ENCODE assay signal across 26 mouse cellular contexts in the genomic region with DNA sequence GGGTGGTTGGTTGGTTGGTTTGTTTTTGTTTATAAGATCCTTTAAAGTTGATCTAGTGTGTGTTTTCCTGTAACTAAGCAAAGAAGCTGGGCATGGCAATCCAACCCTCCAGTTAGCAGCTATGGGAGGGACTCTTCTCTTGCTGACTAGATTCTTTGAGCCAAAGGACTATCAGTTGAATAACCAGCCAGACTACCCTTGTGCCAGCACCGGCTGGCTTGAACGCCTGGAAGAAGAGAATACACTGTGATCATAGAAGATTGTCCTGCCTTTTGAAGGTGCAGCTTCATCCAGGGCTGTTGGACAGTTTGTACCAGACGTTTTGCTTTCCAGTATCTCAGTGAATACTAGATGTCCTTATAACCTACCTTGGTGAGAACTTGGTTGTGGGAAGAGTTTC.
"Had no signal": no experiment of that assay in that cellular context is flagged by ENCODE, and none has a peak within 500 bp of the region (broad histone marks: within the 10 kb centered on the region; RNA-seq: fewer than 3 reads in every experiment).

No protein-coding gene starts in this region.

- H3K27ac ChIP-seq: gastrocnemius, adult 2 months; heart, embryonic 10.5 days; hindbrain, embryonic 10.5 days; hindbrain, embryonic 12.5 days; hindbrain, embryonic 14.5 days; limb, embryonic 10.5 days; limb, embryonic 12.5 days; liver, embryonic 13.5 days; liver, embryonic 15.5 days had no signal

- DNase-seq: gastrocnemius, adult 2 months; gastrocnemius, postnatal 10 days; gastrocnemius, postnatal 25 days; heart, adult 18-20 months; heart, postnatal 10 days; heart, postnatal 4 days; kidney, adult 18-20 months; kidney, adult 8-10 months; kidney, postnatal 10 days; kidney, postnatal 25 days; kidney, postnatal 4 days; layer of hippocampus, adult 9-11 months; liver; liver, embryonic 13.5 days had no signal

- H3K9ac ChIP-seq: heart, embryonic 12.5 days; hindbrain, embryonic 12.5 days; hindbrain, embryonic 14.5 days; limb, embryonic 12.5 days; liver, embryonic 13.5 days; liver, embryonic 15.5 days had no signal

- H3K36me3 ChIP-seq: heart, embryonic 10.5 days; heart, embryonic 12.5 days; hindbrain, embryonic 10.5 days; hindbrain, embryonic 12.5 days; limb, embryonic 10.5 days; limb, embryonic 12.5 days; liver, embryonic 13.5 days; liver, embryonic 15.5 days had no signal

- H3K4me2 ChIP-seq: heart, embryonic 12.5 days; hindbrain, embryonic 12.5 days; hindbrain, embryonic 14.5 days; limb, embryonic 12.5 days; liver, embryonic 11.5 days; liver, embryonic 13.5 days; liver, embryonic 15.5 days had no signal

- H3K4me1 ChIP-seq: heart, embryonic 10.5 days; heart, embryonic 12.5 days; hindbrain, embryonic 10.5 days; hindbrain, embryonic 12.5 days; limb, embryonic 10.5 days; limb, embryonic 12.5 days; liver, embryonic 13.5 days; liver, embryonic 15.5 days had no signal

- H3K9me3 ChIP-seq: heart, embryonic 10.5 days; heart, embryonic 12.5 days; hindbrain, embryonic 10.5 days; hindbrain, embryonic 12.5 days; limb, embryonic 10.5 days; limb, embryonic 12.5 days; liver, embryonic 13.5 days; liver, embryonic 15.5 days had no signal

- ATAC-seq: inflammation-experienced regulatory T-cells, adult 6 months; intestine, postnatal 0 days had no signal

- H3K27me3 ChIP-seq: heart, embryonic 12.5 days; hindbrain, embryonic 12.5 days; limb, embryonic 12.5 days; liver, embryonic 13.5 days; liver, embryonic 15.5 days had no signal

- H3K4me3 ChIP-seq: gastrocnemius, adult 2 months; heart, embryonic 10.5 days; heart, embryonic 12.5 days; hindbrain, embryonic 10.5 days; hindbrain, embryonic 12.5 days; left cerebral cortex, adult 2 months; limb, embryonic 10.5 days; limb, embryonic 12.5 days; liver, embryonic 13.5 days; liver, embryonic 15.5 days had no signal
